ENCODE assay signal across 21 mouse cellular contexts in genomic region chr12:50115855-50116254, GRCm38 (mm10).
DNase-seq lines count a peak whose midpoint lies in the region; ATAC-seq and TF ChIP-seq lines count a peak whose summit lies in the region.
"Had no signal": no experiment of that assay in that cellular context is flagged by ENCODE, and none has a peak within 500 bp of the region (broad histone marks: within the 10 kb centered on the region; RNA-seq: fewer than 3 reads in every experiment).

No protein-coding gene starts in this region.

- ATAC-seq in stomach, embryonic 14.5 days (ENCODE audit: insufficient number of reproducible peaks, insufficient read depth, low FRiP score, low read depth), result 0 out of 2 replicates have a peak, but pooled peaks have one; percentile 61
- ATAC-seq in stomach, postnatal 0 days (ENCODE audit: low FRiP score, low TSS enrichment), result no peak
- no peak for ATAC-seq in forebrain, postnatal 0 days
- ATAC-seq in megakaryocyte, adult 5-6 weeks (ENCODE audit: poor library complexity, severe bottlenecking), result no peak

- no peak for TF ChIP-seq CTCF in stomach, postnatal 0 days (IDR thresholded peaks at IDR 0.05; ENCODE audit: low read depth)
- TF ChIP-seq CTCF in forebrain, postnatal 0 days (IDR thresholded peaks at IDR 0.05; ENCODE audit: low read depth), result no peak

- H3K4me3 ChIP-seq in stomach, embryonic 14.5 days (ENCODE audit: low read depth, low read length), result no peak overlapping the region
- no peak overlapping the region for H3K4me3 ChIP-seq in stomach, postnatal 0 days (ENCODE audit: low read depth, low read length)
- H3K4me3 ChIP-seq in forebrain, embryonic 10.5 days, result no peak overlapping the region
- H3K4me3 ChIP-seq in forebrain, postnatal 0 days (ENCODE audit: low read depth, low read length), result no peak overlapping the region
- H3K4me3 ChIP-seq: hindbrain, embryonic 15.5 days; left cerebral cortex, adult 2 months; neural tube, embryonic 12.5 days had no signal

- 57% methylated on average over 2 of the region's 2 CpGs for WGBS in stomach, embryonic 14.5 days
- 51% methylated on average over 2 of the region's 2 CpGs for WGBS in stomach, postnatal 0 days
- 31% methylated on average over 2 of the region's 2 CpGs for WGBS in forebrain, embryonic 10.5 days
- 34% methylated on average over 2 of the region's 2 CpGs for WGBS in forebrain, postnatal 0 days

- H3K9ac ChIP-seq in stomach, embryonic 14.5 days (replicated peaks; ENCODE audit: low read depth, low read length), result no peak overlapping the region
- no peak overlapping the region for H3K9ac ChIP-seq in stomach, postnatal 0 days (ENCODE audit: low read length)
- H3K9ac ChIP-seq in forebrain, postnatal 0 days, result 0 out of 2 replicates have a peak overlapping the region, but pooled peaks have one; percentile 0
- H3K9ac ChIP-seq: hindbrain, embryonic 15.5 days; neural tube, embryonic 12.5 days had no signal

- H3K36me3 ChIP-seq in stomach, embryonic 14.5 days (ENCODE audit: control insufficient read depth, insufficient read depth, low read length), result no peaks in the 10 kb centered on the region
- no peaks in the 10 kb centered on the region for H3K36me3 ChIP-seq in stomach, postnatal 0 days (ENCODE audit: control insufficient read depth, insufficient read depth, low read length)
- no peaks in the 10 kb centered on the region for H3K36me3 ChIP-seq in forebrain, embryonic 10.5 days (replicated peaks)
- H3K36me3 ChIP-seq in forebrain, postnatal 0 days (ENCODE audit: insufficient read depth), result no peaks in the 10 kb centered on the region
- H3K36me3 ChIP-seq: hindbrain, embryonic 15.5 days; neural tube, embryonic 12.5 days had no signal

- H3K4me1 ChIP-seq in stomach, embryonic 14.5 days (ENCODE audit: control insufficient read depth, insufficient read depth, low read length), result no peaks in the 10 kb centered on the region
- H3K4me1 ChIP-seq in stomach, postnatal 0 days (replicated peaks; ENCODE audit: control insufficient read depth, insufficient read depth), result no peaks in the 10 kb centered on the region
- H3K4me1 ChIP-seq in forebrain, embryonic 10.5 days, result peaks cover 58% of the 10 kb centered on the region
- H3K4me1 ChIP-seq in forebrain, postnatal 0 days (ENCODE audit: insufficient read depth), result peaks cover 11% of the 10 kb centered on the region

- H3K27me3 ChIP-seq in stomach, embryonic 14.5 days (ENCODE audit: control insufficient read depth, insufficient read depth, low read length), result no peaks in the 10 kb centered on the region
- H3K27me3 ChIP-seq in stomach, postnatal 0 days (ENCODE audit: control insufficient read depth, insufficient read depth, low read length), result no peaks in the 10 kb centered on the region
- H3K27me3 ChIP-seq in forebrain, embryonic 10.5 days (ENCODE audit: poor library complexity, severe bottlenecking), result peaks cover 33% of the 10 kb centered on the region
- no peaks in the 10 kb centered on the region for H3K27me3 ChIP-seq in forebrain, postnatal 0 days (ENCODE audit: insufficient read depth, low read length)

- no peak for TF ChIP-seq EP300 in stomach, postnatal 0 days (optimal IDR thresholded peaks at IDR 0.05)

- no peak overlapping the region for H3K27ac ChIP-seq in stomach, embryonic 14.5 days (ENCODE audit: low read length)
- H3K27ac ChIP-seq in stomach, postnatal 0 days (replicated peaks), result no peak overlapping the region
- peak overlapping the region; percentile 74 for H3K27ac ChIP-seq in forebrain, embryonic 10.5 days
- peak overlapping the region; percentile 71 for H3K27ac ChIP-seq in forebrain, postnatal 0 days (ENCODE audit: low read depth, low read length)
- H3K27ac ChIP-seq: hindbrain, embryonic 15.5 days; left cerebral cortex, adult 2 months; neural tube, embryonic 12.5 days had no signal

- DNase-seq in stomach, postnatal 0 days (ENCODE audit: low spot score), result no peak
- DNase-seq in forebrain, embryonic 10.5 days (ENCODE audit: extremely low spot score, low spot score), result peak; percentile 30
- peak; percentile 43 for DNase-seq in forebrain, postnatal 0 days
- DNase-seq in adrenal gland, postnatal 4 days (ENCODE audit: low spot score in 2 of 2), result no peak
- DNase-seq in heart, adult 8-10 months (ENCODE audit: low spot score), result no peak
- DNase-seq: cerebellum, adult 9-11 months; gastrocnemius, postnatal 10 days; heart, adult 18-20 months; heart, postnatal 36 days; kidney, adult 8-10 months; kidney, postnatal 25 days; layer of hippocampus, adult 9-11 months; left cerebral cortex, postnatal 4 days; lung, adult 18-20 months; thymus, postnatal 14 days had no signal

- no peaks in the 10 kb centered on the region for H3K9me3 ChIP-seq in stomach, embryonic 14.5 days (ENCODE audit: control insufficient read depth, low read depth, low read length)
- no peaks in the 10 kb centered on the region for H3K9me3 ChIP-seq in stomach, postnatal 0 days (ENCODE audit: control insufficient read depth, low read length)
- no peaks in the 10 kb centered on the region for H3K9me3 ChIP-seq in forebrain, embryonic 10.5 days
- no peaks in the 10 kb centered on the region for H3K9me3 ChIP-seq in forebrain, postnatal 0 days (ENCODE audit: low read length)
- H3K9me3 ChIP-seq: hindbrain, embryonic 15.5 days; neural tube, embryonic 12.5 days had no signal

- no peak overlapping the region for H3K4me2 ChIP-seq in stomach, embryonic 14.5 days (replicated peaks; ENCODE audit: low read depth, low read length)
- no peak overlapping the region for H3K4me2 ChIP-seq in stomach, postnatal 0 days (replicated peaks; ENCODE audit: low read depth)
- no peak overlapping the region for H3K4me2 ChIP-seq in forebrain, postnatal 0 days (ENCODE audit: low read depth)
- H3K4me2 ChIP-seq: hindbrain, embryonic 15.5 days; liver, embryonic 11.5 days; neural tube, embryonic 12.5 days had no signal

Comparison
In these comparisons a context has a peak if more than half of its experiments do, and no peak if none do; other contexts are left out.
1. H3K27ac ChIP-seq: peak in forebrain, embryonic 10.5 days (single experiment) and forebrain, postnatal 0 days (single experiment); none in stomach, embryonic 14.5 days (single experiment) and stomach, postnatal 0 days (single experiment).
2. DNase-seq: peak in forebrain, embryonic 10.5 days (single experiment) and forebrain, postnatal 0 days (single experiment); none in stomach, postnatal 0 days (single experiment), adrenal gland, postnatal 4 days (0 of 2) and heart, adult 8-10 months (single experiment).